9 mouse cellular contexts compared by ENCODE assay signal in genomic region chr13:23730479-23730878, GRCm38 (mm10). TPM values are rescaled to one million over a fixed set of nuclear protein-coding genes. Genes with fewer than 3 reads are reported as not detected.
DNase-seq lines count a peak whose midpoint lies in the region; ATAC-seq and TF ChIP-seq lines count a peak whose summit lies in the region.
"Had no signal": no experiment of that assay in that cellular context is flagged by ENCODE, and none has a peak within 500 bp of the region (broad histone marks: within the 10 kb centered on the region; RNA-seq: fewer than 3 reads in every experiment).

No protein-coding gene starts in this region.

- H3K4me3 ChIP-seq in intestine, embryonic 16.5 days (ENCODE audit: low read length), result no peak overlapping the region
- no peak overlapping the region for H3K4me3 ChIP-seq in liver, embryonic 14.5 days (ENCODE audit: insufficient read depth in 1 of 2, low read depth in 2 of 2, low read length in 2 of 2)
- no peak overlapping the region for H3K4me3 ChIP-seq in left cerebral cortex, adult 2 months
- H3K4me3 ChIP-seq: limb, embryonic 15.5 days had no signal

- H3K4me2 ChIP-seq in intestine, embryonic 16.5 days (ENCODE audit: low read depth, low read length), result peak overlapping the region; percentile 27; the same call in 1 of the 2 replicates
- H3K4me2 ChIP-seq in liver, embryonic 14.5 days (ENCODE audit: low read depth), result no peak overlapping the region
- H3K4me2 ChIP-seq: limb, embryonic 15.5 days had no signal

- H3K9me3 ChIP-seq in intestine, embryonic 16.5 days (ENCODE audit: control insufficient read depth, low read length), result no peaks in the 10 kb centered on the region
- no peaks in the 10 kb centered on the region for H3K9me3 ChIP-seq in liver, embryonic 14.5 days (ENCODE audit: control insufficient read depth, low read length)
- H3K9me3 ChIP-seq: limb, embryonic 15.5 days had no signal

- peak; percentile 91 for ATAC-seq in intestine, embryonic 16.5 days
- peak; percentile 52 for ATAC-seq in liver, embryonic 14.5 days (ENCODE audit: insufficient read depth)
- no peak for ATAC-seq in CD4-positive, CD25-positive, alpha-beta regulatory T cell, adult 4 months

- H3K9ac ChIP-seq in intestine, embryonic 16.5 days (ENCODE audit: low read depth, low read length), result no peak overlapping the region
- no peak overlapping the region for H3K9ac ChIP-seq in liver, embryonic 14.5 days (replicated peaks)
- H3K9ac ChIP-seq: limb, embryonic 15.5 days had no signal

- 31% methylated on average over 8 of the region's 8 CpGs for WGBS in intestine, embryonic 16.5 days
- WGBS in liver, embryonic 14.5 days (ENCODE audit: insufficient replicate concordance), result 45% methylated on average over 8 of the region's 8 CpGs

- no peaks in the 10 kb centered on the region for H3K27me3 ChIP-seq in intestine, embryonic 16.5 days (replicated peaks; ENCODE audit: control insufficient read depth, insufficient read depth, low read length)
- H3K27me3 ChIP-seq in liver, embryonic 14.5 days (ENCODE audit: control insufficient read depth, insufficient read depth, low read length), result no peaks in the 10 kb centered on the region
- H3K27me3 ChIP-seq: limb, embryonic 15.5 days had no signal

- TF ChIP-seq EP300 in liver, embryonic 14.5 days (IDR thresholded peaks at IDR 0.05; ENCODE audit: low read depth), result no peak

- no peaks in the 10 kb centered on the region for H3K36me3 ChIP-seq in intestine, embryonic 16.5 days (ENCODE audit: control insufficient read depth, insufficient read depth, low read length)
- no peaks in the 10 kb centered on the region for H3K36me3 ChIP-seq in liver, embryonic 14.5 days (replicated peaks; ENCODE audit: control insufficient read depth, insufficient read depth, low read depth)
- H3K36me3 ChIP-seq: limb, embryonic 15.5 days had no signal

- no peaks in the 10 kb centered on the region for H3K4me1 ChIP-seq in intestine, embryonic 16.5 days (ENCODE audit: control insufficient read depth, insufficient read depth, low read length)
- peaks cover 11 to 18% of the 10 kb centered on the region in 2 experiments for H3K4me1 ChIP-seq in liver, embryonic 14.5 days (replicated peaks; ENCODE audit: control insufficient read depth in 2 of 2, insufficient read depth in 2 of 2, low read length in 1 of 2)
- H3K4me1 ChIP-seq: limb, embryonic 15.5 days had no signal

- no peak for TF ChIP-seq CTCF in liver, embryonic 14.5 days (IDR thresholded peaks at IDR 0.05; ENCODE audit: low read depth)
- no peak for TF ChIP-seq CTCF in left cerebral cortex, adult 2 months (IDR thresholded peaks at IDR 0.05)

- no peak overlapping the region for H3K27ac ChIP-seq in intestine, embryonic 16.5 days (ENCODE audit: low read length)
- no peak overlapping the region for H3K27ac ChIP-seq in liver, embryonic 14.5 days
- H3K27ac ChIP-seq in left cerebral cortex, adult 2 months, result no peak overlapping the region
- H3K27ac ChIP-seq: limb, embryonic 15.5 days had no signal

- intact Hi-C loops in left cerebral cortex, adult 2 months (cut with DNase I), result no loop called here

- DNase-seq in adrenal gland, postnatal 14 days, result peak; percentile 62
- no peak for DNase-seq in adrenal gland, adult 8-10 months
- DNase-seq in Muller cell, postnatal 12 days (ENCODE audit: inconsistent ontology term), result peak; percentile 79
- DNase-seq in liver, embryonic 14.5 days (ENCODE audit: low read depth in 3 of 3, low spot score in 3 of 3), result no peak
- DNase-seq in right cerebral cortex, postnatal 10 days (ENCODE audit: low spot score in 2 of 2), result no peak
- DNase-seq in left cerebral cortex, adult 2 months (ENCODE audit: extremely low spot score in 1 of 2, low spot score in 2 of 2), result no peak

RNA-seq across cellular contexts. Expression of gene Hist1h1c, which starts 8.1 kb away (rescaled TPM):
- 300 and 304 TPM in 2 replicates for total RNA-seq in adrenal gland, postnatal 14 days (2021)
- total RNA-seq in adrenal gland, adult 8-10 months (2022), result 100 to 1,000 TPM; 212 to 290 (median 255) TPM
- polyA plus RNA-seq in intestine, embryonic 16.5 days (2015; fragmentation: Nextera tagmentation; extraction: Ambion mirVana), result 33.6 and 35.3 TPM in 2 replicates
- polyA plus RNA-seq in liver, embryonic 14.5 days (2012; rRNA removed), result 37.4 and 46.8 TPM in 2 replicates
- polyA plus RNA-seq in liver, embryonic 14.5 days (2014; fragmentation: Nextera tagmentation; extraction: Ambion mirVana), result 72.5 and 86.6 TPM in 2 replicates
- polyA plus RNA-seq in CD4-positive, CD25-positive, alpha-beta regulatory T cell, adult 4 months (2017; shearing (Covaris generic)), result 10 to 100 TPM in 1 of 2 experiments, 1 to 10 TPM in 1; 8.9 to 10.5 TPM
- 10 to 100 TPM; 53.4 to 53.7 TPM for total RNA-seq in left cerebral cortex, adult 2 months (2021)

RNA-seq across cellular contexts. Expression of gene Hist1h3c, which starts 14.9 kb away (rescaled TPM):
- 82.5 and 109 TPM in 2 replicates for total RNA-seq in adrenal gland, postnatal 14 days (2021)
- total RNA-seq in adrenal gland, adult 8-10 months (2022), result 10 to 100 TPM in 1 of 4 experiments, 1 to 10 TPM in 3; 4.3 to 10.9 (median 7.4) TPM
- polyA plus RNA-seq in intestine, embryonic 16.5 days (2015; fragmentation: Nextera tagmentation; extraction: Ambion mirVana), result 3.2 and 4.9 TPM in 2 replicates
- polyA plus RNA-seq in liver, embryonic 14.5 days (2012; rRNA removed), result 48.5 and 88.2 TPM in 2 replicates
- 3.6 and 5.7 TPM in 2 replicates for polyA plus RNA-seq in liver, embryonic 14.5 days (2014; fragmentation: Nextera tagmentation; extraction: Ambion mirVana)
- 1 to 10 TPM in 1 of 2 experiments, not detected in 1; 1.3 TPM for polyA plus RNA-seq in CD4-positive, CD25-positive, alpha-beta regulatory T cell, adult 4 months (2017; shearing (Covaris generic))
- 1 to 10 TPM; 1.0 to 1.3 TPM for total RNA-seq in left cerebral cortex, adult 2 months (2021)

RNA-seq across cellular contexts. Expression of gene Hist1h2bb, which starts 16.1 kb away (rescaled TPM):
- total RNA-seq in adrenal gland, postnatal 14 days (2021), result 125 and 171 TPM in 2 replicates
- total RNA-seq in adrenal gland, adult 8-10 months (2022), result 10 to 100 TPM; 14.8 to 24.3 (median 20.0) TPM
- polyA plus RNA-seq in intestine, embryonic 16.5 days (2015; fragmentation: Nextera tagmentation; extraction: Ambion mirVana), result 1.7 and 2.0 TPM in 2 replicates
- polyA plus RNA-seq in liver, embryonic 14.5 days (2012; rRNA removed), result 20.0 and 34.0 TPM in 2 replicates
- polyA plus RNA-seq in liver, embryonic 14.5 days (2014; fragmentation: Nextera tagmentation; extraction: Ambion mirVana), result 2.6 and 3.5 TPM in 2 replicates
- polyA plus RNA-seq in CD4-positive, CD25-positive, alpha-beta regulatory T cell, adult 4 months (2017; shearing (Covaris generic)), result 1 to 10 TPM in 1 of 2 experiments, not detected in 1; 2.9 TPM
- total RNA-seq in left cerebral cortex, adult 2 months (2021), result 10 to 100 TPM; 12.3 to 19.0 TPM

RNA-seq across cellular contexts. Expression of gene Hfe, which starts 19.8 kb away (rescaled TPM):
- total RNA-seq in adrenal gland, postnatal 14 days (2021), result 29.0 and 39.1 TPM in 2 replicates
- 10 to 100 TPM; 27.4 to 41.7 (median 33.5) TPM for total RNA-seq in adrenal gland, adult 8-10 months (2022)
- 8.5 and 9.7 TPM in 2 replicates for polyA plus RNA-seq in intestine, embryonic 16.5 days (2015; fragmentation: Nextera tagmentation; extraction: Ambion mirVana)
- 2.8 and 3.4 TPM in 2 replicates for polyA plus RNA-seq in liver, embryonic 14.5 days (2012; rRNA removed)
- 10.8 and 12.2 TPM in 2 replicates for polyA plus RNA-seq in liver, embryonic 14.5 days (2014; fragmentation: Nextera tagmentation; extraction: Ambion mirVana)
- under 1 TPM; 0.57 to 0.69 TPM for polyA plus RNA-seq in CD4-positive, CD25-positive, alpha-beta regulatory T cell, adult 4 months (2017; shearing (Covaris generic))
- total RNA-seq in left cerebral cortex, adult 2 months (2021), result 1 to 10 TPM; 2.4 to 3.1 TPM

RNA-seq across cellular contexts. Expression of gene Hist1h2ab, which starts 20.4 kb away (rescaled TPM):
- 157 and 198 TPM in 2 replicates for total RNA-seq in adrenal gland, postnatal 14 days (2021)
- 10 to 100 TPM; 24.0 to 37.5 (median 29.3) TPM for total RNA-seq in adrenal gland, adult 8-10 months (2022)
- 16.9 and 20.0 TPM in 2 replicates for polyA plus RNA-seq in intestine, embryonic 16.5 days (2015; fragmentation: Nextera tagmentation; extraction: Ambion mirVana)
- polyA plus RNA-seq in liver, embryonic 14.5 days (2012; rRNA removed), result 45.2 and 45.3 TPM in 2 replicates
- 70.4 and 74.8 TPM in 2 replicates for polyA plus RNA-seq in liver, embryonic 14.5 days (2014; fragmentation: Nextera tagmentation; extraction: Ambion mirVana)
- 1 to 10 TPM; 2.8 to 8.2 TPM for polyA plus RNA-seq in CD4-positive, CD25-positive, alpha-beta regulatory T cell, adult 4 months (2017; shearing (Covaris generic))
- total RNA-seq in left cerebral cortex, adult 2 months (2021), result 10 to 100 TPM; 19.9 to 21.0 TPM

Comparison
In these comparisons a context has a peak if more than half of its experiments do, and no peak if none do; other contexts are left out.
1. DNase-seq: peak in adrenal gland, postnatal 14 days (single experiment) and Muller cell, postnatal 12 days (single experiment); none in adrenal gland, adult 8-10 months (single experiment), liver, embryonic 14.5 days (0 of 3), right cerebral cortex, postnatal 10 days (0 of 2) and left cerebral cortex, adult 2 months (0 of 2).